Mouse (Mus musculus) c-Kit-positive CD71-positive TER-119-negative erythroid progenitor cells, embryonic 14.5 days (primary cell): ENCODE data around the gene Actl10.

Source experiments
- DNase-seq: peaks from one replicate; pipeline ENCODE4 v3.0.0-alpha.2; 2013; ENCODE audit warnings: low read depth

Actl10 gene

GRCm38 (mm10) chr2:154583906-154584872, 32.6 kb downstream of the Actl10 start:
- no peak for DNase-seq

GRCm38 (mm10) chr2:154584931-154585601, 33.5 kb downstream of the Actl10 start:
- DNase-seq = no peak

DNA sequence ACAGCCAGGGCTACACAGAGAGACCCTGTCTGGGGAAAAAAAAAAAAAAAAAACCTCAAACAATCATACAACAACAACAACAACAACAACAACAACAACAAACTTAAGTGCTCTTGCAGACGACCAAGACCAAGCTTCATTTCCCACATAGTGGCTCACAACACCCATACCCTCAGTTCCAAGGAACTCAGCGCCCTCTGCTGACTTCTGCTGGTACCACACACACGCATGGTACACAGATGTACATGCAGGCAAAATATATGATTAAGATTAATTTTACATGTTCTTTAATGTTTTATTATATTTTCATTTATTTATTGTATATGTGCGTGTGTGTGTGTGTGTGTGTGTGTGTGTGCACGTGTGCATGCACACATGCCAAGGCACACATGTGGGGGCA, 34.8 kb downstream of the Actl10 start:
- DNase-seq = peak; percentile 59

GRCm38 (mm10) chr2:154589051-154589450, 37.5 kb downstream of the Actl10 start:
- no peak for DNase-seq

DNA sequence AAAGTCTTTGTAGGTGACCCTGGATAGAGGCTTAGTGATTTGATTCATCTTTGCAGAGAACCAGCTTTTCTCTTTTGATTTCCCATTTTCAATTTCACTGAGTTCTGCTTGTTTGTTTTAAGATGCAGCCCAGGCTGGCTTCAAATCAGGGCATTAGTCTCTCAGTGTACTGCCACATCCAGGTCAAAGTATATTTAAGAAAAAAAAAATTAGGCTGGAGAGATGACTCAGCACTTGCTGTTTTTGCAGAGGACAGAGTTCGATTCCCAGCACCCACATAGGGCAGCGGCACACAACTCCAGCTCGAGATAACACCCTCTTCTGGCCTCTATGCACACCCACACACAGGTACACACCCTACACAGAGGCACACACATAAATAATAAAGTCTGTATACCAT, 39.7 kb downstream of the Actl10 start:
- DNase-seq = no peak

- no peak for DNase-seq
Measured at GRCm38 (mm10) chr2:154593025-154593424, 41.4 kb downstream of the Actl10 start.

GRCm38 (mm10) chr2:154595775-154596174, 44.2 kb downstream of the Actl10 start:
- DNase-seq = no peak

GRCm38 (mm10) chr2:154597399-154597798, 45.8 kb downstream of the Actl10 start:
- no peak for DNase-seq

DNA sequence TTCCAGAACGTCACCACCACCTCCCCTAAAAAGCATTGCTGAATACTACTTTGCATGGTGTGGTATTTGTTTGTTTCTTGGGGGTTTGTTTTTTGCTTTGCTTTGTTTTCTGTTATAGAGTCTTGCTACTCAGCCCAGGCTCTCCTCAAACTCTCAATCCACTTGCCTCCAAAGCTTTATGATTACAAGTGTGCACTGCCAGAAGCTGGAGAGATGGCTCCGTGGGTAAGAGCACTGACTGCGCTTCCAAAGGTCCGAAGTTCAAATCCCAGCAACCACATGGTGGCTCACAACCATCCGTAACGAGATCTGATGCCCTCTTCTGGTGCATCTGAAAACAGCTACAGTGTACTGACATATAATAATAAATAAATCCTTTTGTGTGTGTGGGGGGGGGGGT, 49.0 kb downstream of the Actl10 start:
- DNase-seq = no peak

DNA sequence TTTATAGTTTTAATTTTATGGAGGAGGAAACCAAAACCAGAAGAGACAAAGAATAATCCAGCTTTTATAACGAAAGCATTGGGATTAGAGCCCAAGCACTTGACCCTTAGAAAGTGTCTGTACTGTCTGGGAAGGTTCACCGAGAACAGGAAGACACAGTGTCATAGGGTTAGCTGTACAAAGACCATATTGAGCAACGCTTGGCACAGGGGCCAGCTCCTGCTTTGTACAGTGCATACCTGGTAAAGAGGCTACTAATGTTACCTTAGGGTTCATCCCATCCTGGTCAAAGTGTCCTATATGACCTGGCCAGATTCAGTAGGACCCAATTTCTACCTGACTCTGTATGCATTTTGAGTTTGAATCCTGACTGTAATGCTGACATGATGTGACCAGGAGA, 49.7 kb downstream of the Actl10 start:
- DNase-seq = no peak
